Mouse (Mus musculus) MEL (cell line): ENCODE data around the gene Jag2. TPM values are rescaled to one million over a fixed set of nuclear protein-coding genes. Genes with fewer than 3 reads are reported as not detected.

Experiments
- DNase-seq: peaks from one replicate; pipeline ENCODE4 v3.0.0; 2011; ENCODE audit warnings: low read depth, low spot score
- H3K27ac ChIP-seq: 2 replicates; pipeline ENCODE4 v1.5.1; 2012; ENCODE audit warnings: low read depth, mild to moderate bottlenecking, control low read depth, low read length, moderate library complexity; ENCODE audit not compliant: control insufficient read depth
- H3K27me3 ChIP-seq, 2 experiments: fragments of 150-350 bp in 1 of 2; sonication (generic) in 1 of 2; 2 replicates each; pipeline ENCODE4 v1.6.1; 2012; ENCODE audit warnings: low read length in 2 of 2, mild to moderate bottlenecking in 2 of 2, improper control_type of control experiment in 1 of 2, moderate library complexity in 1 of 2; ENCODE audit not compliant: insufficient read depth in 2 of 2, control insufficient read depth in 1 of 2
- H3K36me3 ChIP-seq, 2 experiments: 2 replicates each; pipeline ENCODE4 v1.6.1; 2012 to 2014; ENCODE audit warnings: low read length in 2 of 2, improper control_type of control experiment in 1 of 2, inconsistent platforms in 1 of 2, mild to moderate bottlenecking in 1 of 2; ENCODE audit not compliant: insufficient read depth in 2 of 2, control insufficient read depth in 1 of 2
- H3K4me1 ChIP-seq, 2 experiments: fragments of 150-350 bp in 1 of 2; sonication (generic) in 1 of 2; 2 replicates each; pipeline ENCODE4 v1.6.1; 2012; ENCODE audit warnings: low read length in 2 of 2, improper control_type of control experiment in 1 of 2, mild to moderate bottlenecking in 1 of 2; ENCODE audit not compliant: insufficient read depth in 2 of 2, control insufficient read depth in 1 of 2
- H3K4me3 ChIP-seq, 2 experiments: fragments of 150-350 bp in 1 of 2; sonication (generic) in 1 of 2; 2 replicates each; pipeline ENCODE4 v1.5.1; 2012; ENCODE audit warnings: low read depth in 2 of 2, low read length in 2 of 2, mild to moderate bottlenecking in 2 of 2, moderate library complexity in 2 of 2, control low read depth in 1 of 2, improper control_type of control experiment in 1 of 2; ENCODE audit not compliant: control insufficient read depth in 1 of 2, insufficient read depth in 1 of 2
- H3K79me2 ChIP-seq: 2 replicates; pipeline ENCODE4 v1.6.1; 2012; ENCODE audit warnings: mild to moderate bottlenecking, low read length, moderate library complexity; ENCODE audit not compliant: control insufficient read depth, poor library complexity, insufficient read depth
- H3K9ac ChIP-seq: 2 replicates; pipeline ENCODE4 v1.6.1; 2012; ENCODE audit warnings: low read depth, mild to moderate bottlenecking, control low read depth, low read length, moderate library complexity; ENCODE audit not compliant: control insufficient read depth, poor library complexity, severe bottlenecking
- H3K9me3 ChIP-seq: fragments of 150-350 bp; sonication (generic); replicated peaks from 2 replicates; pipeline ENCODE4 v1.6.1; 2012; ENCODE audit warnings: mild to moderate bottlenecking, low read length, improper control_type of control experiment, moderate library complexity; ENCODE audit not compliant: insufficient read depth
- BHLHE40 ChIP-seq: IDR thresholded peaks from 2 replicates; pipeline ENCODE4 v1.6.1; 2012; ENCODE audit warnings: low read depth, mild to moderate bottlenecking, inconsistent platforms, low read length, improper control_type of control experiment, borderline replicate concordance
- CHD1 ChIP-seq: IDR thresholded peaks from 2 replicates; pipeline ENCODE4 v1.6.1; 2012; ENCODE audit warnings: low read depth, mild to moderate bottlenecking, inconsistent platforms, low read length, improper control_type of control experiment
- CHD2 ChIP-seq: IDR thresholded peaks from 2 replicates; pipeline ENCODE4 v1.6.1; 2011; ENCODE audit warnings: low read length, improper control_type of control experiment
- E2F4 ChIP-seq: IDR thresholded peaks from 2 replicates; pipeline ENCODE4 v1.6.1; 2011; ENCODE audit warnings: low read depth, low read length, improper control_type of control experiment, borderline replicate concordance
- ELF1 ChIP-seq: IDR thresholded peaks from 2 replicates; pipeline ENCODE4 v1.6.1; 2014; ENCODE audit warnings: low read depth, mild to moderate bottlenecking, inconsistent platforms, low read length, improper control_type of control experiment, moderate library complexity
- EP300 ChIP-seq, 2 experiments: IDR thresholded peaks; 2 replicates each; pipeline ENCODE4 v1.6.1; 2011; ENCODE audit warnings: improper control_type of control experiment in 2 of 2, low read length in 2 of 2, low read depth in 1 of 2, mild to moderate bottlenecking in 1 of 2
- ETS1 ChIP-seq: IDR thresholded peaks from 2 replicates; pipeline ENCODE4 v1.6.1; 2012; ENCODE audit warnings: low read depth, mild to moderate bottlenecking, inconsistent platforms, low read length, improper control_type of control experiment, moderate library complexity
- GABPA ChIP-seq: IDR thresholded peaks from 2 replicates; pipeline ENCODE4 v1.6.1; 2012; ENCODE audit warnings: low read depth, mild to moderate bottlenecking, inconsistent platforms, low read length, improper control_type of control experiment, moderate library complexity
- GATA1 ChIP-seq: IDR thresholded peaks from 2 replicates; pipeline ENCODE4 v1.6.1; 2011; ENCODE audit warnings: low read depth, low read length, improper control_type of control experiment
- HCFC1 ChIP-seq: IDR thresholded peaks from 2 replicates; pipeline ENCODE4 v1.6.1; 2012; ENCODE audit warnings: low read depth, mild to moderate bottlenecking, inconsistent platforms, low read length, improper control_type of control experiment, moderate library complexity
- JUND ChIP-seq: IDR thresholded peaks from 2 replicates; pipeline ENCODE4 v1.6.1; 2011; ENCODE audit warnings: low read depth, mild to moderate bottlenecking, improper control_type of control experiment, low read length
- MAX ChIP-seq: IDR thresholded peaks from 2 replicates; pipeline ENCODE4 v1.6.1; 2011; ENCODE audit warnings: low read length, improper control_type of control experiment
- MEF2A ChIP-seq: IDR thresholded peaks from 2 replicates; pipeline ENCODE4 v1.6.1; 2014; ENCODE audit warnings: low read depth, mild to moderate bottlenecking, inconsistent platforms, low read length, improper control_type of control experiment; ENCODE audit not compliant: poor library complexity, insufficient replicate concordance, severe bottlenecking; ENCODE audit errors: extremely low read depth
- MYB ChIP-seq: IDR thresholded peaks from 2 replicates; pipeline ENCODE4 v1.6.1; 2011; ENCODE audit warnings: mild to moderate bottlenecking, low read depth, low read length, improper control_type of control experiment
- MYC ChIP-seq: IDR thresholded peaks from 2 replicates; pipeline ENCODE4 v1.6.1; 2011; ENCODE audit warnings: low read depth, mild to moderate bottlenecking, low read length, improper control_type of control experiment, moderate library complexity
- NRF1 ChIP-seq: IDR thresholded peaks from 2 replicates; pipeline ENCODE4 v1.6.1; 2014; ENCODE audit warnings: low read depth, mild to moderate bottlenecking, inconsistent platforms, low read length, improper control_type of control experiment, moderate library complexity; ENCODE audit not compliant: poor library complexity, insufficient read depth, severe bottlenecking
- POLR2A ChIP-seq, 2 experiments: IDR thresholded peaks; 2 replicates each; pipeline ENCODE4 v1.6.1; 2011 to 2012; ENCODE audit warnings: low read length in 2 of 2, mild to moderate bottlenecking in 2 of 2, control low read depth in 1 of 2, improper control_type of control experiment in 1 of 2, low read depth in 1 of 2, moderate library complexity in 1 of 2; ENCODE audit not compliant: control insufficient read depth in 1 of 2, insufficient read depth in 1 of 2, poor library complexity in 1 of 2
- RAD21 ChIP-seq: IDR thresholded peaks from 2 replicates; pipeline ENCODE4 v1.6.1; 2011; ENCODE audit warnings: mild to moderate bottlenecking, low read depth, low read length, improper control_type of control experiment
- RCOR1 ChIP-seq: IDR thresholded peaks from 2 replicates; pipeline ENCODE4 v1.6.1; 2012; ENCODE audit warnings: low read depth, mild to moderate bottlenecking, inconsistent platforms, low read length, improper control_type of control experiment
- SIN3A ChIP-seq: IDR thresholded peaks from 2 replicates; pipeline ENCODE4 v1.6.1; 2012; ENCODE audit warnings: low read length, improper control_type of control experiment, inconsistent platforms
- TBP ChIP-seq: IDR thresholded peaks from 2 replicates; pipeline ENCODE4 v1.8.0; 2011; ENCODE audit warnings: low read depth, low read length, improper control_type of control experiment
- TCF12 ChIP-seq: IDR thresholded peaks from 2 replicates; pipeline ENCODE4 v1.6.1; 2014; ENCODE audit warnings: low read depth, mild to moderate bottlenecking, inconsistent platforms, low read length, improper control_type of control experiment, moderate library complexity
- UBTF ChIP-seq: IDR thresholded peaks from 2 replicates; pipeline ENCODE4 v1.6.1; 2012; ENCODE audit warnings: low read depth, mild to moderate bottlenecking, inconsistent platforms, low read length, improper control_type of control experiment, moderate library complexity, borderline replicate concordance; ENCODE audit not compliant: insufficient read depth
- ZNF384 ChIP-seq: IDR thresholded peaks from 2 replicates; pipeline ENCODE4 v1.6.1; 2012; ENCODE audit warnings: low read depth, mild to moderate bottlenecking, inconsistent platforms, low read length, improper control_type of control experiment
- polyA plus RNA-seq, 2 experiments: library from polyadenylated mRNA; stranded (reverse) in 1 of 2; unstranded in 1 of 2; fragments of >175 nt in 1 of 2; fragments of >200 nt in 1 of 2; gene quantifications; 2 replicates each; pipeline versions ENCODE4 v1.2.1 to v1.2.4; 2012; ENCODE audit warnings: low replicate concordance in 2 of 2, low read depth in 1 of 2; ENCODE audit not compliant: insufficient read length in 2 of 2, insufficient read depth in 1 of 2, missing spikeins in 1 of 2
- total RNA-seq: library from RNA; depleted of rRNA; stranded (reverse); fragments of 300-350 nt; gene quantifications from 2 replicates; pipeline ENCODE4 v1.2.3, GENCODE M21; 2012

Gene Jag2
- total and polyA plus RNA-seq, 3 experiments, result 1.0 to 3.9 TPM; not detected in 1

DNA sequence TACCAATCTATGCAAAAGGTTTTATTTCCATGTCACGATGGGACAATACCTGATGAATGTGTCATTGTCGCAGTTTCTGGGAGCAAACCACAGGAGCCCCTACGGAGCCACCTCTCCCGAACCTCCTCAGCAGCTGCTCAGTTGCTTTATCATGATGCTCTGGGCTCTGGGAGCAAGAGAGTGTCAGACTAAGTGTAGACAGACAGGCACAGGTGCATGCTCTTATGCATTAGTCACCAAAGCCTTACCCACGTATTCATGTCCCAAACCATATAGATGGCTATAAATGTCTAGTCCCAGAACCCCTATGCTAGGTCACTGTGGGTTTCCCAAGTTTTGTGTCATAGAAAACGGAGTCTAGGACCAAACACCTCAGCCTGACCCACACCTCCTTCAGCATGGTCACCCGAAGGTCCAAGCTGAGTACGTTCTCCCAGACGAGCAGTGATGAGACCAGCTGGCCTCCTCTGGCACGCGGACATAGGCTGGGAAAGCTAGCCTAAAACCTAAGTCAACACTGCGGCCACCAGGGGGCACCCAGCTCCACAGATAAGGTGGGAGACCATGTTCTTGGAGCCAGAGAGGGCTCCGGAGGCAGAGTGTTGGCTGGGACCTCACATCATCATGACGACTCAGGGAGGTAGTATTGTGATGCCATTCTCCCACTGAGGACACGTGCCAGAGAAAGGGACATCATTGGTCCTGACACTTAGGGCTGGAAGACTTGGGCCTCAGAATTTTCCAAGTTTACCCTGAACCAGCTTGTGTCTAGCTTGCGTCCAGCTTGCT is 54.2 kb downstream of the Jag2 start (continued):
- TF ChIP-seq HCFC1 (peak; percentile 60), NRF1 (no peak), TBP (no peak), BHLHE40 (peak; percentile 55; the same call in 1 of the 2 replicates), ETS1 (no peak), CHD2 (no peak), GABPA (no peak), SIN3A (peak; percentile 70), RAD21 (peak; percentile 88), ELF1 (no peak), ZNF384 (peak; percentile 36; the same call in 1 of the 2 replicates), MYC (peak; percentile 28; the same call in 1 of the 2 replicates), MEF2A (0 out of 2 replicates have a peak, but pooled peaks have one; percentile 9), EP300 (IDR thresholded peaks at IDR 0.05; ENCODE audit: low read depth in 1 of 2, low read length in 2 of 2) (no peak), RCOR1 (peak; percentile 13; the same call in 1 of the 2 replicates), JUND (no peak), POLR2A (IDR thresholded peaks at IDR 0.05; ENCODE audit: control insufficient read depth in 1 of 2, insufficient read depth in 1 of 2, low read depth in 1 of 2, low read length in 2 of 2, poor library complexity in 1 of 2) (no peak), TCF12 (peak; percentile 11; the same call in 1 of the 2 replicates), CHD1 (no peak)
- TF ChIP-seq, all 39 proteins: peak for 18

DNA sequence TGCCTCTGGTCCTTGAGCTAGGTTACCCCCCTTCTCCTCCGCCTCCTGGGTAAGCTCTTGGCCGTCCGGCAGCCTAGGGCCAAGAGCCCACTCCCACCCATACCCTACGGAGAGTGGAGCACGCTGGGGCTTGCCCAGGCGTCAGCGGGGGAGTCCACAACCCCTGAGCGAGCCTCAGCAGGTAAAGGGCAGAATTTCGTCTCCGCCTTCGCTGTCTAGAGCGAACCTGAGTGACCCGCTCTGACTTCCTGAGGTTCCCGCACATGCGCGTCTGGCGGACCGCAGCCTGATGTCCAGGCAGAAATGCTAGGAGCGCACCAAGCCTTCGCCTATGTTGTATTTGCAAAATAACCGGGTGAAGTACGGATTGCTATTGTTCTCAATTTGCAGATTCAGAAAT is 55.4 kb downstream of the Jag2 start:
- H3K79me2 ChIP-seq, result no peaks in the 10 kb centered on the region
- no peak overlapping the region for H3K9ac ChIP-seq
- H3K27ac ChIP-seq, result no peak overlapping the region
- H3K27me3 ChIP-seq, result no peaks in the 10 kb centered on the region
- peaks cover 0 to 5% of the 10 kb centered on the region in 2 experiments; a peak in 1 of 4 replicates for H3K36me3 ChIP-seq
- no peak overlapping the region for H3K4me3 ChIP-seq
- no peak for TF ChIP-seq E2F4
- no peak for TF ChIP-seq HCFC1
- TF ChIP-seq MAX, result no peak
- TF ChIP-seq MYB, result no peak
- no peak for TF ChIP-seq ZNF384
- TF ChIP-seq CHD2, result no peak
- TF ChIP-seq EP300 (IDR thresholded peaks at IDR 0.05; ENCODE audit: low read depth in 1 of 2, low read length in 2 of 2), result no peak
- TF ChIP-seq GATA1, result no peak
- no peak for TF ChIP-seq JUND
- no peak for TF ChIP-seq UBTF
- TF ChIP-seq, all 39 proteins: peak for 0
- Histone ChIP-seq H3K9me3 (no peaks in the 10 kb centered on the region), H3K4me1 (peaks cover 6 to 29% of the 10 kb centered on the region in 2 experiments)
- no peak for DNase-seq
